Mouse (Mus musculus) heart, embryonic 12.5 days (tissue): ENCODE measurements at regions not wholly inside any gene's neighbourhood (a gene's known extent, or its start where the extent isn't known, plus 50 kb on each side); places are given as distances from the start of the nearest gene placed in this dataset.

Experiments used
- ATAC-seq: fragments of 200-750 bp; cut with Nextera tagmentation; 2 replicates; pipeline ENCODE4 v1.8.0; 2017; ENCODE audit warnings: moderate TSS enrichment, moderate library complexity; ENCODE audit not compliant: insufficient number of reproducible peaks, low FRiP score
- H3K27ac ChIP-seq: fragments of 300-500 bp; sonication (generic); 2 replicates; pipeline ENCODE4 v1.5.1; 2016; ENCODE audit warnings: mild to moderate bottlenecking, moderate library complexity; ENCODE audit not compliant: poor library complexity, severe bottlenecking
- H3K27me3 ChIP-seq: fragments of 300-500 bp; sonication (generic); replicated peaks from 2 replicates; pipeline ENCODE4 v1.6.1; 2016; ENCODE audit warnings: mild to moderate bottlenecking, moderate library complexity
- H3K36me3 ChIP-seq: fragments of 300-500 bp; sonication (generic); 2 replicates; pipeline ENCODE4 v1.6.1; 2016; ENCODE audit warnings: mild to moderate bottlenecking, moderate library complexity
- H3K4me1 ChIP-seq: fragments of 300-500 bp; sonication (generic); replicated peaks from 2 replicates; pipeline ENCODE4 v1.6.1; 2016; ENCODE audit warnings: mild to moderate bottlenecking
- H3K4me2 ChIP-seq: fragments of 300-500 bp; sonication (generic); 2 replicates; pipeline ENCODE4 v1.6.1; 2016; ENCODE audit warnings: mild to moderate bottlenecking, moderate library complexity
- H3K4me3 ChIP-seq: fragments of 300-500 bp; sonication (generic); 2 replicates; pipeline ENCODE4 v1.5.1; 2016; ENCODE audit warnings: mild to moderate bottlenecking
- H3K9ac ChIP-seq: fragments of 300-500 bp; sonication (generic); 2 replicates; pipeline ENCODE4 v1.6.1; 2016; ENCODE audit warnings: mild to moderate bottlenecking, moderate library complexity
- H3K9me3 ChIP-seq: fragments of 300-500 bp; sonication (generic); replicated peaks from 2 replicates; pipeline ENCODE4 v1.6.1; 2016; ENCODE audit warnings: mild to moderate bottlenecking, moderate library complexity
- WGBS: fragments of 180-500 bp; shearing (Covaris S2); methylation state at CpG from one replicate; pipeline ENCODE4 v1.1.7; 2016; 5-methylcytosine and 5-hydroxymethylcytosine counted together

- H3K9me3 ChIP-seq, result no peaks in the 10 kb centered on the region
- H3K27me3 ChIP-seq, result no peaks in the 10 kb centered on the region
- no peaks in the 10 kb centered on the region for H3K36me3 ChIP-seq
- no peak overlapping the region for H3K9ac ChIP-seq
- 55% methylated on average over 4 of the region's 4 CpGs for WGBS
- H3K4me3 ChIP-seq, result no peak overlapping the region
- no peak for ATAC-seq
- H3K4me1 ChIP-seq, result no peaks in the 10 kb centered on the region
- no peak overlapping the region for H3K4me2 ChIP-seq
- no peak overlapping the region for H3K27ac ChIP-seq
Observed at GRCm38 (mm10) chr9:91053065-91053793, 309.0 kb upstream of the Zic4 start.

DNA sequence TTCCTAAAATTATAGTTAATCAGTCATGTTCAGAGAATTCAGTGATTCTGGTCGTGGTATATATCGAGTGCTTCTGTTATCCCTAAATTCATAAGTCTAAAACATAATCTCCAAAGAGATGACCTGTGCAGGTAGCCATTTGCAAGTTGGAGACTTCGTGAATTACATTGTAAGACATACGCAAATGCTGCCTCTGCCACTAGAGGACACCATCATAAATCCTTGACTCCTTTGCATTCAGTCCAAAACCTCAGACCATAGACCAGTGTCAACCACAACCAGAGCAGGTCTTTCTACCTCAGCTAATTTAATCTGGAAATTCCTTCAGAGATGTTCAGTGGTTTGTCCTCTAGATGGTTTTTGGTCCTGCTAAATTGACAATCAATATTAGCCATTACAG is 302.8 kb upstream of the Zic4 start:
- Histone ChIP-seq H3K4me3 (no peak overlapping the region), H3K27ac (no peak overlapping the region), H3K9ac (no peak overlapping the region), H3K36me3 (no peaks in the 10 kb centered on the region), H3K4me1 (no peaks in the 10 kb centered on the region), H3K27me3 (no peaks in the 10 kb centered on the region), H3K4me2 (no peak overlapping the region), H3K9me3 (no peaks in the 10 kb centered on the region)
- WGBS, result 74% methylated on average over 4 of the region's 4 CpGs
- no peak for ATAC-seq

DNA sequence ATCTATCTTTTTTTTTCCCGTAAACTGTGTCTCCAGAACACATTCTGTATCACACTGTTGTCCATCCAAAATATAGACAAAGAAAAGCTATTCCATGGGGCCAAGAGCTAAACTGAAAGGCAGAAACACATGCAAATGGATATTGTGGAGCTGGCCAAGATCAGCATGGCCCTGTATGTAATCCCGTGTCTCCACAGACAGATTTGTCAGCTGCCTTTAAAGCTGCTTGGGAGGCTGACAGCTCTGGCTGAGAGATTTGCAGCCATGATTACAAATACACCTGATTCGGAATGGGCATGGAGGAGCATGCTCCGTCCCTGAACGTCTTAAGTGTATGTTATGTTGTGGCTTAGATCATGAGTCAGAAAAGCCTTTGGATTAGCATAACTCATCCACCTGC is 292.7 kb upstream of the Zic4 start:
- Histone ChIP-seq H3K4me3 (no peak overlapping the region), H3K4me2 (no peak overlapping the region), H3K27me3 (no peaks in the 10 kb centered on the region), H3K27ac (no peak overlapping the region), H3K9me3 (no peaks in the 10 kb centered on the region), H3K4me1 (no peaks in the 10 kb centered on the region), H3K36me3 (no peaks in the 10 kb centered on the region), H3K9ac (no peak overlapping the region)
- 69% methylated on average over 5 of the region's 5 CpGs for WGBS
- no peak for ATAC-seq

GRCm38 (mm10) chr9:91073366-91074174 is 288.6 kb upstream of the Zic4 start:
- Histone ChIP-seq H3K4me3 (no peak overlapping the region), H3K27ac (no peak overlapping the region), H3K27me3 (no peaks in the 10 kb centered on the region), H3K9me3 (no peaks in the 10 kb centered on the region), H3K4me2 (no peak overlapping the region), H3K9ac (no peak overlapping the region), H3K36me3 (no peaks in the 10 kb centered on the region), H3K4me1 (no peaks in the 10 kb centered on the region)
- WGBS, result 33% methylated on average over 4 of the region's 4 CpGs
- ATAC-seq, result no peak

DNA sequence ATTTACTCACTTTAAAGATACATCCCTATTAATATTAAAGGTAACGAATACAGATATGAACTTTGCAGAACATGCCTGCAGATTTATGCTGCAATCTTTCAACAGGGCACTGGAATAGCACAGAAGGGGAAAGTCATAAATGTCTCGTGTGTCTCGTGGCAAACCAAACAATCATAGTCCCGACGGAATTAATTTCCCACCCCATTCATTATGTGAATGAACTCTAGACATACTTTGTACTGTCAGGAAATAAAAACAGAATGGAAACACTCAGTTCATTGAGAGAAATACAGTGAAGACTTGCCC is 288.1 kb upstream of the Zic4 start:
- H3K36me3 ChIP-seq, result no peaks in the 10 kb centered on the region
- H3K4me2 ChIP-seq, result no peak overlapping the region
- no peaks in the 10 kb centered on the region for H3K27me3 ChIP-seq
- no peak overlapping the region for H3K9ac ChIP-seq
- no peak overlapping the region for H3K27ac ChIP-seq
- no peak overlapping the region for H3K4me3 ChIP-seq
- H3K4me1 ChIP-seq, result no peaks in the 10 kb centered on the region
- no peaks in the 10 kb centered on the region for H3K9me3 ChIP-seq
- 70% methylated on average over 5 of the region's 5 CpGs for WGBS
- ATAC-seq, result no peak

GRCm38 (mm10) chr9:91077490-91077889 is 284.7 kb upstream of the Zic4 start:
- Histone ChIP-seq H3K4me3 (no peak overlapping the region), H3K9ac (no peak overlapping the region), H3K27me3 (no peaks in the 10 kb centered on the region), H3K36me3 (no peaks in the 10 kb centered on the region), H3K4me2 (no peak overlapping the region), H3K9me3 (0 out of 2 replicates have a peak, but pooled peaks cover 3% of the 10 kb centered on the region), H3K4me1 (no peaks in the 10 kb centered on the region), H3K27ac (no peak overlapping the region)
- ATAC-seq, result no peak
- 42% methylated on average over 1 of the region's 1 CpGs for WGBS

- Histone ChIP-seq H3K27ac (no peak overlapping the region), H3K36me3 (no peaks in the 10 kb centered on the region), H3K4me2 (no peak overlapping the region), H3K27me3 (no peaks in the 10 kb centered on the region), H3K4me3 (no peak overlapping the region), H3K9ac (no peak overlapping the region), H3K4me1 (no peaks in the 10 kb centered on the region), H3K9me3 (0 out of 2 replicates have a peak, but pooled peaks cover 3% of the 10 kb centered on the region)
- 18% methylated on average over 1 of the region's 1 CpGs for WGBS
- no peak for ATAC-seq
Observed at GRCm38 (mm10) chr9:91083791-91084190, 278.4 kb upstream of the Zic4 start.

DNA sequence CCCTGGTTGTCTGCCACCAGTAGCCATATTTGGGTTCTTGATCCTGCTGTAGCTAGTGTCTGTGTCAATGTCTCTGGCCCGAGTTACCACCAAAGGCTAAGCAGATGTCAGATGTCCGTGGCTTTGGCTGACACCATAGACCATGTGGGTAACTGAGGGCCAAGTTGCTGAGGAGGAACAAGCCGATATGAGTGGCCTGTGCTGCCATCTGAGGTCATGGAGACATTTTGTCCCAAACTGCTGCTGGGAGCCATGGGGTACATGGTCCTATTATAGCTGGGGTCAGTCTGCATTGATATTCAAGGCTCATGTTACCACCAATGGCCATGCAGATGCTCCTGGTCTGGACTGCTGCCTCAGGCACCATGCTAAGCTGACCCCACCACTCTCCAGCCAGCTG is 276.3 kb upstream of the Zic4 start:
- no peaks in the 10 kb centered on the region for H3K27me3 ChIP-seq
- no peak for ATAC-seq
- no peak overlapping the region for H3K4me2 ChIP-seq
- no peak overlapping the region for H3K27ac ChIP-seq
- no peaks in the 10 kb centered on the region for H3K4me1 ChIP-seq
- no peak overlapping the region for H3K4me3 ChIP-seq
- 74% methylated on average over 3 of the region's 3 CpGs for WGBS
- no peaks in the 10 kb centered on the region for H3K36me3 ChIP-seq
- H3K9me3 ChIP-seq, result 0 out of 2 replicates have a peak, but pooled peaks cover 3% of the 10 kb centered on the region
- H3K9ac ChIP-seq, result no peak overlapping the region

- Histone ChIP-seq H3K27ac (no peak overlapping the region), H3K36me3 (no peaks in the 10 kb centered on the region), H3K9ac (no peak overlapping the region), H3K27me3 (no peaks in the 10 kb centered on the region), H3K9me3 (no peaks in the 10 kb centered on the region), H3K4me2 (no peak overlapping the region), H3K4me3 (no peak overlapping the region), H3K4me1 (no peaks in the 10 kb centered on the region)
- 47% methylated on average over 2 of the region's 2 CpGs for WGBS
- no peak for ATAC-seq
Observed at GRCm38 (mm10) chr9:91089348-91089747, 272.9 kb upstream of the Zic4 start.

DNA sequence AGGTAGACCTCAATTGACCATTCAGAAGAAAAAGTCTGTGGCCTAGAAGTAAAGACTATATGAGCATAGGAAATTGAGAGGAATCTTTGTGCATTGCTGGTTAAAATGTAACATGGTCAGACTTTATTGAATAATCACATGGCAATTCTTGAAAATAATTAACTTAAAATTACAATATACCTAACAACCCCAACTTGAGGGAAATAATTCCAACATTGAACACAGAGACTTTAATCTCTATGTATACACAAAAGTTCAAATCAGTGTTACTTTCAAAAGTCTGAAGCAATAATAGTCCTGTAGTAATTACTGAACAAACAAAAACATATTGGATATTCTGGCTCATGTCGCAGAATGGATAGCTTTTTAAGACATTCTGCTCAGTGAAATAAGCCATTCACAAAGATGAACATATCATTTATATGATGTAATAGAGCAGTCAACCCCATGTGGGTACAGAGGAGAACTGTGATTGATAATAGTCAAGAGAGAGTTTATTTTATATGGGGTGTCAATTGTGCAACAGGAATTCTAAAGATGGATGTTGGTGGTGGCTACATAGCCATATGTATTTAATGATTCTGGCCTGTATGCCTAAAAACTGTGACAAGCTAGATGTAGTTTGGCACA is 270.7 kb upstream of the Zic4 start:
- WGBS, result 81% methylated on average over 1 of the region's 1 CpGs

DNA sequence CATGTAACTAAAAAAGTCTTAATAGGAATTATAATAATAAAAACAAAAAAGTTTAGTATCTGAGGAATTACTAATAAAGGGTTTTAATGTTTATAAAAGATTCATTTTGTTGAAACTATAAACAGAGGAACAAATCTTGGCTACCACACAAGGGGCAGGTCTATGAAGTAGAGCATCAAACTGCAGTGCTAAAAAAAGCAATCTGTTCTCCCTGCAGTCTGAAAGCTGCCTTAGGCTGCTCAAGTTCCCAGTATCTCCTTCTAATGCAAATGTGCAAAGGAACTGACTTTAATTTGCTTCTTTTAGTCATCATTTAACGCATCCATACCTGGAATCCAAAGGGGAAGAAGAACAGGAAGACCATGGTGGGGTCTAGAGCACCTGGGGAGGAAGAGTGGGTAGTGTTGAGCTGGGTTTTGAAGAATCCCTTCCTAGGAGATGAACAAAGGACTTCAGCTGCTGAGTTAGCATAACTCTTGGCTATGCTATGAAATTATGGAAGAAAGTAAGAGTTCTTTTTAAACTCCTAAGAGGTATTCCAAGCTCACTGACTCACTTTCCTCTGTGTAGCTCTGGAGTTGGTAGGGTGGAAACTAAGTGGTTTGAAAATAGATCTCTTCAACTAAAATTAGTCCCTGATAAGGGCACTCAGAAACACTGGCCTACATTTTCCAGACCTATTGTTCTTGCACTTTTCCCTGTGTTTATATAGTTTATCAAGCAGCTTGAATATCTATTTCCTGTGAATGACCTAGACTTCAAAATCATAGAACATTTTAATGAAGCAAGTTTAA is 260.4 kb upstream of the Zic4 start:
- H3K9ac ChIP-seq, result no peak overlapping the region
- peak; percentile 67; the same call in 1 of the 2 replicates for ATAC-seq
- peak overlapping the region; percentile 91 for H3K27ac ChIP-seq
- H3K36me3 ChIP-seq, result no peaks in the 10 kb centered on the region
- H3K4me1 ChIP-seq, result peaks cover 4% of the 10 kb centered on the region
- peak overlapping the region; percentile 61 for H3K4me2 ChIP-seq
- 47% methylated on average over 1 of the region's 1 CpGs for WGBS
- no peaks in the 10 kb centered on the region for H3K27me3 ChIP-seq
- no peaks in the 10 kb centered on the region for H3K9me3 ChIP-seq
- peak overlapping the region; percentile 11; the same call in 1 of the 2 replicates for H3K4me3 ChIP-seq

More for the DNA sequence above, 270.7 kb upstream of the Zic4 start:
- H3K36me3 ChIP-seq, result no peaks in the 10 kb centered on the region
- H3K4me3 ChIP-seq, result no peak overlapping the region
- no peak for ATAC-seq
- H3K4me2 ChIP-seq, result no peak overlapping the region
- no peaks in the 10 kb centered on the region for H3K27me3 ChIP-seq
- H3K27ac ChIP-seq, result no peak overlapping the region
- no peaks in the 10 kb centered on the region for H3K9me3 ChIP-seq
- no peak overlapping the region for H3K9ac ChIP-seq
- H3K4me1 ChIP-seq, result no peaks in the 10 kb centered on the region
